Mouse (Mus musculus) megakaryocyte progenitor cell, adult 5-6 weeks (primary cell): ENCODE measurements around the gene Gm20388. TPM values are rescaled to one million over a fixed set of nuclear protein-coding genes. Genes with fewer than 3 reads are reported as not detected.
A peak's percentile ranks its signal among the peaks of the same experiment; 100 is the strongest.

Source experiments
- ATAC-seq: replicated peaks from 2 replicates; pipeline ENCODE4 v1.8.0; 2016; ENCODE audit warnings: mild to moderate bottlenecking, moderate TSS enrichment, inconsistent platforms; ENCODE audit not compliant: poor library complexity
- total RNA-seq, 2 experiments: library from RNA; stranded (forward) in 1 of 2; stranded (reverse) in 1 of 2; fragments of 157-497, 149-512 nt in 1 of 2; fragments of 200-1000 nt in 1 of 2; gene quantifications; 2 replicates each; pipeline versions ENCODE4 v1.2.3 to v1.2.4; 2015 to 2017

Gm20388 gene
- total RNA-seq, 2 experiments from 2014 or later, result 18.6 TPM; not detected in 1

GRCm38 (mm10) chr8:121699936-121700335 lies 1789.3 kb downstream of the Gm20388 start:
- no peak for ATAC-seq

GRCm38 (mm10) chr8:121705174-121705573 lies 1794.5 kb downstream of the Gm20388 start:
- ATAC-seq, result no peak

GRCm38 (mm10) chr8:121706956-121707355 lies 1796.3 kb downstream of the Gm20388 start:
- no peak for ATAC-seq

GRCm38 (mm10) chr8:121708406-121708805 lies 1797.8 kb downstream of the Gm20388 start:
- ATAC-seq, result no peak

- no peak for ATAC-seq
Measured at GRCm38 (mm10) chr8:121717502-121717901, 1806.9 kb downstream of the Gm20388 start.

GRCm38 (mm10) chr8:121717982-121718425 lies 1807.4 kb downstream of the Gm20388 start:
- ATAC-seq, result peak; percentile 96

- ATAC-seq, result no peak
Measured at GRCm38 (mm10) chr8:121718925-121719324, 1808.3 kb downstream of the Gm20388 start.

- no peak for ATAC-seq
Measured at GRCm38 (mm10) chr8:121721072-121721471, 1810.4 kb downstream of the Gm20388 start.

- ATAC-seq, result no peak
Measured at GRCm38 (mm10) chr8:121723846-121724245, 1813.2 kb downstream of the Gm20388 start.

GRCm38 (mm10) chr8:121727164-121727563 lies 1816.5 kb downstream of the Gm20388 start:
- no peak for ATAC-seq

- ATAC-seq, result no peak
Measured at GRCm38 (mm10) chr8:121729323-121729722, 1818.7 kb downstream of the Gm20388 start, which contains the start of gene Jph3. TSS of gene Jph3 (plus strand) at chr8:121729623.

- no peak for ATAC-seq
Measured at GRCm38 (mm10) chr8:121729754-121730153, 1819.1 kb downstream of the Gm20388 start.

GRCm38 (mm10) chr8:121730170-121730569 lies 1819.5 kb downstream of the Gm20388 start:
- ATAC-seq, result no peak

GRCm38 (mm10) chr8:121730646-121731045 lies 1820.0 kb downstream of the Gm20388 start:
- no peak for ATAC-seq

- no peak for ATAC-seq
Measured at GRCm38 (mm10) chr8:121731060-121731459, 1820.4 kb downstream of the Gm20388 start.

- no peak for ATAC-seq
Measured at GRCm38 (mm10) chr8:121731471-121732333, 1821.1 kb downstream of the Gm20388 start.

- ATAC-seq, result no peak
Measured at GRCm38 (mm10) chr8:121732334-121732665, 1821.7 kb downstream of the Gm20388 start.

GRCm38 (mm10) chr8:121734262-121734661 lies 1823.6 kb downstream of the Gm20388 start:
- ATAC-seq, result no peak

GRCm38 (mm10) chr8:121736236-121736635 lies 1825.6 kb downstream of the Gm20388 start:
- peak; percentile 68 for ATAC-seq

GRCm38 (mm10) chr8:121740721-121741120 lies 1830.1 kb downstream of the Gm20388 start:
- ATAC-seq, result no peak

GRCm38 (mm10) chr8:121749501-121749900 lies 1838.9 kb downstream of the Gm20388 start:
- no peak for ATAC-seq

GRCm38 (mm10) chr8:121750512-121750911 lies 1839.9 kb downstream of the Gm20388 start:
- peak; percentile 55; the same call in 1 of the 2 replicates for ATAC-seq
